Mouse (Mus musculus): ENCODE data around the gene Ddah1. TPM values are rescaled to one million over a fixed set of nuclear protein-coding genes. Genes with fewer than 3 reads are reported as not detected.

The Ddah1 gene
- total RNA-seq, 2 experiments from 2014 or later: not detected

DNA sequence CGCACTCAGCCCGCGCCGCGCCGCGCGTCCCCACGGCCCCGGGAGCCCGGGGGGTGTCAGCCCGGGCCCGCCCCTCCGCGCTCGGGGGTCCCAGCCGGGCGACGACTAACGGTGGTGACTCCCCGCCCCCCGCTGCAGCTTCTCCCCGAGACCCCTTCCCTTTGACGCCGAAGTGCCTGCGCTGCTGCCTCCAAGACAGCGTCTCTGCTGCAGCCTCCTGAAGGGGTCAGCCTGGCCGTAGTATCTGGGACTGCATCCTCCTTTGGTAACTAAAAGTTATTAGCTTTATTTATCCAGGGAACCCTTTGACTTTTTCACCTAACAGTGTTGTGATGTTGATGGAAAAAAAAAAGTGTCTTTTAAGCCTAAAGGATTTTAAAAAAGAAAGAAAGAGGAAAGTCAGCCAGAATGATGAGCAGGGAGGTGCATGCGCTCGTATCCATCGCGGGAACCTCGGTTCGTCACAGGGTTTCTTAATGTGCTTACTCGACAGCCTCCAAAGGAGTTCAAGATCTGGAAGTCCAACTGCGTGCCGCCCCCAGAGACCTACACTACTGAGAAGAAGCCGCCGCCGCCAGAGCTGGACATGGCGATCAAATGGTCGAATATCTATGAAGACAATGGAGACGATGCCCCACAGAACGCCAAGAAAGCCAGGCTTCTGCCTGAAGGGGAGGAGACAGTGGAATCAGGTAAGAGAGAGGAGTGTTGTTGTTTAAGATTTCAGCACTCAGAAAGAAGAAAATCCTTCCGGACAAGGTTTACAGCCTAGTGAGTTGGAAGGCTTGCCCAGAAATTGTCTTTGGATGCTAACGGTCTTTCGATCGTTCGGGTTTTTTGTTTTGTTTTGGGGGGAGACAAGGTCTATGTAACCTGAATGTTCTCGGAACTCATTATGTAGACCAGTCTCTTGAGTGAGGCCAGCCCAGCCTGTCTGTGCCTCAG, 180.2 kb downstream of the Ddah1 start:
- ATAC-seq (replicated peaks; ENCODE audit: poor library complexity, severe bottlenecking): peak; percentile 23; the same call in 1 of the 2 replicates

DNA sequence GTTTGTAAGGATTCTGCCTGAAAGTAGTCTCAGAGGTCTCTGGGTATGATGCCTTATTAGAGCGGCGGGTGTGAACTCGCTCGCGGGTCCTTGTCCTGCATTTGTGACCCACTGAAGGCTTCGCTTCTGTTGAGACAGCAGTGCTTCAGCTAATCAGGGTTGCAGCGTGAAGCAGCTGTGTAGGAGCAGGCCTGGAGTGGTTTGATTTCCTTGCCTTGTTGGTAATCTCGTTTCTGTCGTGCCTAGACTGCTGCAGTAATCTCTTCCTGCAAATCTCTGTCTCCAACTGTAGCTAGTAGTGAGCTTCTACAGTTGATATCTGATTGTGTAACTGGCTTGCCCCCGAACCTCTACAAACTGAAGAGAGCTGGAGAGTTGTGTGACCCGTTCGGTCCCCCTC, 180.9 kb downstream of the Ddah1 start:
- ATAC-seq (replicated peaks; ENCODE audit: poor library complexity, severe bottlenecking): no peak

DNA sequence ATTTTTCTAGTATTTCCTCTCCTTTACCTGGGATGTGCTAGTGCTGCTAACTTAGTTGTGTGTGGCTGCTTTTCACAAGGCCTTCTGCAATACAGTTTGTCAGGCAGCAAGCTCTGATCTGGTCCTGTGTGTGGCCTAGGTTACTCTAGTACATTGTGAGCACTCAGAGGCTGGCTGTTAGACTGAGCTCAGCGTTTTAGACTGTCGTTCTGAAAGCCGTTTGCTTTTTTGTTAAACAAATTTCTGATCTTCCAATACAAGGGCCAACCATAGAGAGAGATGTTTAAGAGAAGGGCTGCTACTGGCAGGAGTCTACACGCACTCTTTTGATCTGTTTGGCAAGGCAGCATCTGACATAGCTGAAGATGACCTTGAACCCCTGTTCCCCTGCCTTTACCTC, 181.5 kb downstream of the Ddah1 start:
- no peak for ATAC-seq (replicated peaks; ENCODE audit: poor library complexity, severe bottlenecking)

DNA sequence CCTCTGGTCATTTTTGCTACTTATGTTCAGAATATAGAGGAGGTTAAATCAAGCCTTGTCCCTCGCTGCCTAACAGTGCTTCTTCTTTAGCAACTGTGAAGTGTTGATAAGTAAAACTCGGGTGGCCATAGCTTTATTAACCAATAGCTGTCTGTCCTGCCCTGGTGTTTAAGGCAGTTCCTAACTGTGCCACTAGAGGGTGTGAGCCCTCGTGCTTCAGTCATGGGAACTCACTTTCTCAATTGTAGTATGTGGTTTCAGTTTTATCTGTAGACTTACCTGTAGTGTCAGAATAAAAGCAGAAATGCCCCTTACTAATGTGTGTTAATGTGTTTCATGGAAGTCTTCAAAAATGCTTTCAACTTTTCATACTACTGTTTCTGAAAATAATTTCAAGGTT, 183.5 kb downstream of the Ddah1 start:
- ATAC-seq (replicated peaks; ENCODE audit: poor library complexity, severe bottlenecking): peak; percentile 71

Other genes starting within 250 kb of the Ddah1 start
- 30.4 and 30.9 TPM in 2 replicates for gene Znhit6, start 182.5 kb upstream of the Ddah1 start, total RNA-seq (2014; fragmentation: Nextera tagmentation)
- 25.6 and 30.2 TPM in 2 replicates for gene Znhit6, start 182.5 kb upstream of the Ddah1 start, total RNA-seq (2017)
- gene Ccn1, start 108.7 kb upstream of the Ddah1 start, total RNA-seq (2014; fragmentation: Nextera tagmentation): not detected in 2 replicates
- not detected in 2 replicates for gene Ccn1, start 108.7 kb upstream of the Ddah1 start, total RNA-seq (2017)
- gene Bcl10, start 164.1 kb downstream of the Ddah1 start, total RNA-seq (2014; fragmentation: Nextera tagmentation): 23.8 and 47.4 TPM in 2 replicates
- 37.1 and 48.8 TPM in 2 replicates for gene Bcl10, start 164.1 kb downstream of the Ddah1 start, total RNA-seq (2017)
- 9.7 and 16.0 TPM in 2 replicates for gene 2410004B18Rik, start 179.3 kb downstream of the Ddah1 start, total RNA-seq (2014; fragmentation: Nextera tagmentation)
- gene 2410004B18Rik, start 179.3 kb downstream of the Ddah1 start, total RNA-seq (2017): 15.9 and 18.6 TPM in 2 replicates
- 2.3 and 5.3 TPM in 2 replicates for gene Syde2, start 229.2 kb downstream of the Ddah1 start, total RNA-seq (2014; fragmentation: Nextera tagmentation)
- 2.7 and 3.6 TPM in 2 replicates for gene Syde2, start 229.2 kb downstream of the Ddah1 start, total RNA-seq (2017)